Mouse (Mus musculus) kidney, postnatal 4 days (tissue): ENCODE measurements around the gene Tmbim4.
"Not testable (repeated sequence)": the region's sequence is repeated elsewhere in the genome, so short reads cannot be mapped to it uniquely, and the experiment has no call there.

ENCODE experiments used
- DNase-seq, 2 experiments: peaks; one replicate each; pipeline ENCODE4 v3.0.0; 2021; ENCODE audit warnings: mixed read lengths in 2 of 2

Tmbim4 gene

GRCm38 (mm10) chr10:120197061-120197835, 4.1 kb upstream of the Tmbim4 start:
- no peak for DNase-seq

GRCm38 (mm10) chr10:120201961-120202402, 592 bp downstream of the Tmbim4 start, which contains the start of gene Irak3:
TSS of gene Irak3 (minus strand) at chr10:120202130.
- DNase-seq, result peak; percentile 93 to 94

- no peak for DNase-seq
These were observed 1.3 kb downstream of the Tmbim4 start for GRCm38 (mm10) chr10:120202467-120203250.

- no peak for DNase-seq
These were observed 3.3 kb downstream of the Tmbim4 start for GRCm38 (mm10) chr10:120204591-120205210.

GRCm38 (mm10) chr10:120208015-120208414, 6.6 kb downstream of the Tmbim4 start:
- DNase-seq, result no peak

- peak; percentile 93 to 95 for DNase-seq
These were observed 7.5 kb downstream of the Tmbim4 start for GRCm38 (mm10) chr10:120208575-120209538.

- DNase-seq, result no peak
These were observed 8.1 kb downstream of the Tmbim4 start for GRCm38 (mm10) chr10:120209539-120209925.

GRCm38 (mm10) chr10:120210096-120210495, 8.7 kb downstream of the Tmbim4 start:
- DNase-seq, result no peak

- DNase-seq, result not testable (repeated sequence)
These were observed 15.7 kb downstream of the Tmbim4 start for GRCm38 (mm10) chr10:120217099-120217498.

GRCm38 (mm10) chr10:120218996-120219395, 17.6 kb downstream of the Tmbim4 start:
- DNase-seq, result no peak

- DNase-seq, result no peak
These were observed 18.4 kb downstream of the Tmbim4 start for GRCm38 (mm10) chr10:120219578-120220359.

GRCm38 (mm10) chr10:120220776-120221175, 19.4 kb downstream of the Tmbim4 start:
- DNase-seq, result no peak

GRCm38 (mm10) chr10:120226871-120227661, 25.7 kb downstream of the Tmbim4 start, which contains the start of gene Llph:
TSS of gene Llph (plus strand) at chr10:120227070.
- peak; percentile 92 to 94 for DNase-seq

GRCm38 (mm10) chr10:120231718-120232117, 30.3 kb downstream of the Tmbim4 start:
- peak; percentile 85 to 86 for DNase-seq

GRCm38 (mm10) chr10:120233655-120234367, 32.4 kb downstream of the Tmbim4 start:
- DNase-seq, result peak; percentile 78 to 84

GRCm38 (mm10) chr10:120236855-120237254, 35.5 kb downstream of the Tmbim4 start:
- DNase-seq, result no peak

- no peak for DNase-seq
These were observed 36.9 kb downstream of the Tmbim4 start for GRCm38 (mm10) chr10:120238241-120238640.

- DNase-seq, result no peak
These were observed 38.1 kb downstream of the Tmbim4 start for GRCm38 (mm10) chr10:120239476-120239875.

- no peak for DNase-seq
These were observed 41.0 kb downstream of the Tmbim4 start for GRCm38 (mm10) chr10:120242421-120242820.

GRCm38 (mm10) chr10:120245681-120246080, 44.3 kb downstream of the Tmbim4 start:
- no peak for DNase-seq
